Mouse (Mus musculus): ENCODE measurements around the gene Alg5.

DNA sequence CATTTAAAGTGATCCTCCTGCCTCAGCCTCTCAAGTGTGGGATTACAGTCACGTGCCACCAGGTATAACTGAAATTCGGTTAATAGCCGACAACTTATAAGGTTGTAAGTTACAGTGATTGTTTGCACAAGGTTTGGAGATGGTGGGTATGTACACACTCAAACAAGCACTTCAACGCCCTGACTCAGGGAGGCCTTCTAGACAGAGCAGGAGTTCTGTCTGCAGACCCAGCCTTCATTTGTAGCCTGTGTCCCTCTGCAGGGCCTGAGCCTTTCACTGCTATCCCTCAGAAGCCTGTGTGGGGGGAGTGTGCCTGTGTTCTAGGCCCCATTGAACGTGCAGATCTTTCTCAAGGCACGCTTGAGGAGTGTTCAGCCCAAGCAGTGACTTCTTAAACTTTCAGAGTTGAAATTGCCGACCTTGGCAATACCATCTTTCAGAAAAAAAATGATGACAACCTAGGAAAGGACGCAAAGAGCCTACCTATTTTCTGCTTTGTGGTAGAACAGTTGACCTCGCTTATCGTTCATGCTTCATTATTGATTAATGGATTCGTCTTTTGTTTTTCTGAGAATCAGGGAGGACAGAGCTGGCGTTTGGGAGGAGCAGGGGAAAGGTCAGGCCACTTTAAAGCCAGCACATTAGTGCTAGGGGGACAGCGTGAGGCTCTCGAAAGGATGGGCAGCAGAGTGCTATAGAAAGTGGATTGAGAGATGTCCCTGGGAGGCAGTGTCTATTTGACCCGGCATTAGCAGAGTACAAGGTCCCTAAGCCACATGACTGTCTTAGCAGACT is 25.2 kb downstream of the Alg5 start:
- TF ChIP-seq POLR2A (IDR thresholded peaks at IDR 0.05; ENCODE audit: low read depth, low read length) = no peak
- TF ChIP-seq CTCF (IDR thresholded peaks at IDR 0.05; ENCODE audit: borderline replicate concordance, insufficient read depth, low read length) = no peak
